Mouse (Mus musculus): ENCODE data around the gene Zmynd8. TPM values are rescaled to one million over a fixed set of nuclear protein-coding genes. Genes with fewer than 3 reads are reported as not detected.

Zmynd8 gene
- polyA plus RNA-seq, 1 experiment = 75.2 TPM

DNA sequence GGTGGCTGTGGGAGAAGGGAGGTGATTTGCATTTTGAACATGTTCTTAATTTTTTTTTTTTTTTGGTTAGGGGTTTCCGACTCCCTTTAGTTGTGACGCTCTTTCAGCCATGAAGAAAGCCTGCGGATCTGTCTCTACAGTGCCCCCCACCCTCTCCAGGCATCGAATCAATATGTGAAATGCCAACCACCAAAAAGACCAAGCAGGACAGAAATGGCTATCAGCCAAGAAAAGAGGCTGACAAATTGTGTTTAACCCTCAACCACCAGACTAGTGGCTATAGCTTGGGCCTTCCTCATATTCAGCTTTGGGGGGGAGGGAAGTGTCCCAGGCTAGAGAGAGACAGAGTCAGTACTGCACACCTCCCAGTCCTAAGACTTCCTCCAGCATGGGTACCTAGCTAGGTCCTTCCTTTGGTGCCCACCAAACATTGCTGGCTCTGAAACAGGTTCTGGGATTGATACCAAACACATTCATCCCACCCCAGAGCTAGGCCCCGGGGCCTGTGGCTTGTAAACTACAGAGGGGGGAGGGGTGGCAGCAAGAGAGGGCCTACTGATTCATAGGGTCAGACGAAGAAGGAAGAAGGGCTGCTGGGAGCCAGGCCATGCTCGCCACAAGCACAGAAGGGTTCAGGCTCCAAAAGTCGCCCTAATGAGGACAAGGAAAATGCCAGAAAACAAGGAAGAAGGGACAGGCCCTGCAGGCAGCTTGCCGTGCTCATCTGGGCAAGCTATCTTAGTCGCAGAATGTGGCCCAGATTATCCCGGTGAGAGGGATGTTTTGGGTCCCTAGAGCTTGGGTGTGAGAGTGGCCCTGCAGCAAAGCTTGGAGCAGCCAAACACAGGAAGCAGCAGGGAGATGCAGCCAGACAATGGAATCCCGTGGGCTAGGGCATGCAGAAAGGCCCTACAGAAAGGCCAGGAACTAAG, 40.1 kb downstream of the Zmynd8 start:
- peaks cover 15% of the 10 kb centered on the region for H3K4me1 ChIP-seq (ENCODE audit: control insufficient read depth, insufficient read depth, low read length)
- peak overlapping the region; percentile 91 for H3K27ac ChIP-seq (ENCODE audit: control insufficient read depth, insufficient read depth, low read depth, low read length, poor library complexity)
- H3K4me3 ChIP-seq (replicated peaks; ENCODE audit: control insufficient read depth, low read depth, low read length) = no peak overlapping the region
- no peak for TF ChIP-seq CTCF (IDR thresholded peaks at IDR 0.05; ENCODE audit: control insufficient read depth, insufficient read depth, low read length)
- no peak for TF ChIP-seq POLR2A (IDR thresholded peaks at IDR 0.05; ENCODE audit: borderline replicate concordance, control insufficient read depth, low read depth, low read length)
- 30% methylated on average over 12 of the region's 12 CpGs for WGBS

DNA sequence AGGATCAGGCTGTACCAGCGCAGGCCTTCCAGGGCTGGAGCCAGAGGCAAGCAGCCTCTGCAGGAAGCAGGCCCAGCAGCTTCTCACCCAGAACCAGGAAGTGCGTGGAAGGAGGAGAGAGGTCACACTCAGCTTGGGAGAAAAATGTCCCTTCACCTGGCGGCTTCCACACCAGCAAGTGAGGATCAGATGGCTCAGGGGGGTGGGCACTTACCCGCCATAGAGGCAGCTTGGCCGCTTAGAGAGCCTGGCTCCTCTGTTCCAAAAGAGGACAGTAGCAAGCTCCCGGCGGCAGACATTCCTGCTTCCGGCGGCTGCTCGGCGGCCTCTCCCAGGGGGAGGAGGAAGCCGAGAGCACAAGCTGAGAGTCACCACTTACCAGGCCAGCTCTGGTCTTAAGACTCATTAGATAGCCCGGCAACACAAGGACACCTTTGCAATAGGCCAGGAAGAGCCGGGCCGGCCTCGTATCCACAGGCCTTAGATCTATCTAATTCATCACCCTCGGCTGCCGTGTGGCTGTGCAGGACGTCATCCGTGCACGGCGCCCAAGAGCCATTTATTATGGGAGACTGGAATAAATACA, 40.9 kb downstream of the Zmynd8 start:
- Histone ChIP-seq H3K4me3 (replicated peaks; ENCODE audit: control insufficient read depth, low read depth, low read length) (no peak overlapping the region), H3K4me1 (ENCODE audit: control insufficient read depth, insufficient read depth, low read length) (peaks cover 18% of the 10 kb centered on the region), H3K27ac (ENCODE audit: control insufficient read depth, insufficient read depth, low read depth, low read length, poor library complexity) (peak overlapping the region; percentile 91)
- WGBS = 52% methylated on average over 22 of the region's 22 CpGs
- TF ChIP-seq CTCF (IDR thresholded peaks at IDR 0.05; ENCODE audit: control insufficient read depth, insufficient read depth, low read length) (no peak), POLR2A (IDR thresholded peaks at IDR 0.05; ENCODE audit: borderline replicate concordance, control insufficient read depth, low read depth, low read length) (no peak; the same call in 1 of the 2 replicates)

DNA sequence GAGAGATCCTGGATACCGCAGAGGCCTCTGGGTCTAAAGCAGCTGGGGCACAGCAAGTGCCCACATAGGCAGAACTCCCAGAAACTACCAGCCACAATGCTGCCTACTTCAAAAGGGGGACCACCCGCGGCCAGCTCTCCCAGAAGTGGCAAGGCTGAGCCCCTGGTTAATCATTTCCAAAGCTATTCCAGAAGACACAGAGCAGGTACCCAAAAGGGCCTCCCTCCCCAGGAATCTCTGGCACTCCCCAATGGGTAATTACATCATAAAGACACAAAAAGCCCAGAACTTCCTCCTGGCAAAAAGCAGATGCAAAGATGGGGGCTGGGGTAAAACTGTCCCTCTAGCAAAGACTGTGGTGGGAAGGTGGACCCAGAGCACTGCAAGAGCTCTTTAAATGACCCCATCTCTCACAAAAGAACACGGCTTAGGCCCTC, 41.4 kb downstream of the Zmynd8 start:
- Histone ChIP-seq H3K4me1 (ENCODE audit: control insufficient read depth, insufficient read depth, low read length) (peaks cover 18% of the 10 kb centered on the region), H3K27ac (ENCODE audit: control insufficient read depth, insufficient read depth, low read depth, low read length, poor library complexity) (peak overlapping the region; percentile 91), H3K4me3 (replicated peaks; ENCODE audit: control insufficient read depth, low read depth, low read length) (no peak overlapping the region)
- 39% methylated on average over 4 of the region's 4 CpGs for WGBS
- TF ChIP-seq POLR2A (IDR thresholded peaks at IDR 0.05; ENCODE audit: borderline replicate concordance, control insufficient read depth, low read depth, low read length) = no peak
- TF ChIP-seq CTCF (IDR thresholded peaks at IDR 0.05; ENCODE audit: control insufficient read depth, insufficient read depth, low read length) = no peak

- WGBS = 73% methylated on average over 7 of the region's 7 CpGs
- TF ChIP-seq CTCF (IDR thresholded peaks at IDR 0.05; ENCODE audit: control insufficient read depth, insufficient read depth, low read length) = no peak
- TF ChIP-seq POLR2A (IDR thresholded peaks at IDR 0.05; ENCODE audit: borderline replicate concordance, control insufficient read depth, low read depth, low read length) = no peak
- Histone ChIP-seq H3K4me3 (replicated peaks; ENCODE audit: control insufficient read depth, low read depth, low read length) (no peak overlapping the region), H3K27ac (ENCODE audit: control insufficient read depth, insufficient read depth, low read depth, low read length, poor library complexity) (peak overlapping the region; percentile 81), H3K4me1 (ENCODE audit: control insufficient read depth, insufficient read depth, low read length) (peaks cover 18% of the 10 kb centered on the region)
Observed at GRCm38 (mm10) chr2:165856611-165857200, 42.1 kb downstream of the Zmynd8 start.

- WGBS = 52% methylated on average over 6 of the region's 6 CpGs
- H3K4me3 ChIP-seq (replicated peaks; ENCODE audit: control insufficient read depth, low read depth, low read length) = no peak overlapping the region
- TF ChIP-seq POLR2A (IDR thresholded peaks at IDR 0.05; ENCODE audit: borderline replicate concordance, control insufficient read depth, low read depth, low read length) (no peak), CTCF (IDR thresholded peaks at IDR 0.05; ENCODE audit: control insufficient read depth, insufficient read depth, low read length) (no peak)
- peaks cover 20% of the 10 kb centered on the region for H3K4me1 ChIP-seq (ENCODE audit: control insufficient read depth, insufficient read depth, low read length)
- peak overlapping the region; percentile 64 for H3K27ac ChIP-seq (ENCODE audit: control insufficient read depth, insufficient read depth, low read depth, low read length, poor library complexity)
Observed at GRCm38 (mm10) chr2:165855641-165856301, 43.0 kb downstream of the Zmynd8 start.

GRCm38 (mm10) chr2:165854207-165854968, 44.4 kb downstream of the Zmynd8 start:
- H3K4me3 ChIP-seq (replicated peaks; ENCODE audit: control insufficient read depth, low read depth, low read length) = no peak overlapping the region
- peaks cover 18% of the 10 kb centered on the region for H3K4me1 ChIP-seq (ENCODE audit: control insufficient read depth, insufficient read depth, low read length)
- H3K27ac ChIP-seq (ENCODE audit: control insufficient read depth, insufficient read depth, low read depth, low read length, poor library complexity) = peak overlapping the region; percentile 34; the same call in 1 of the 2 replicates
- WGBS = 63% methylated on average over 16 of the region's 16 CpGs
- TF ChIP-seq CTCF (IDR thresholded peaks at IDR 0.05; ENCODE audit: control insufficient read depth, insufficient read depth, low read length) = no peak
- TF ChIP-seq POLR2A (IDR thresholded peaks at IDR 0.05; ENCODE audit: borderline replicate concordance, control insufficient read depth, low read depth, low read length) = no peak

GRCm38 (mm10) chr2:165852896-165853633, 45.8 kb downstream of the Zmynd8 start:
- H3K4me3 ChIP-seq (replicated peaks; ENCODE audit: control insufficient read depth, low read depth, low read length) = no peak overlapping the region
- peak overlapping the region; percentile 80 for H3K27ac ChIP-seq (ENCODE audit: control insufficient read depth, insufficient read depth, low read depth, low read length, poor library complexity)
- H3K4me1 ChIP-seq (ENCODE audit: control insufficient read depth, insufficient read depth, low read length) = peaks cover 19% of the 10 kb centered on the region
- WGBS = 51% methylated on average over 9 of the region's 9 CpGs
- TF ChIP-seq POLR2A (IDR thresholded peaks at IDR 0.05; ENCODE audit: borderline replicate concordance, control insufficient read depth, low read depth, low read length) (no peak), CTCF (IDR thresholded peaks at IDR 0.05; ENCODE audit: control insufficient read depth, insufficient read depth, low read length) (no peak)

Data from bone marrow, adult 2 months (tissue).